Mouse (Mus musculus): ENCODE data around the gene Slit1. TPM values are rescaled to one million over a fixed set of nuclear protein-coding genes. Genes with fewer than 3 reads are reported as not detected.

Slit1 gene
- polyA plus RNA-seq, 1 experiment from 2014 or later = 0.35 TPM

DNA sequence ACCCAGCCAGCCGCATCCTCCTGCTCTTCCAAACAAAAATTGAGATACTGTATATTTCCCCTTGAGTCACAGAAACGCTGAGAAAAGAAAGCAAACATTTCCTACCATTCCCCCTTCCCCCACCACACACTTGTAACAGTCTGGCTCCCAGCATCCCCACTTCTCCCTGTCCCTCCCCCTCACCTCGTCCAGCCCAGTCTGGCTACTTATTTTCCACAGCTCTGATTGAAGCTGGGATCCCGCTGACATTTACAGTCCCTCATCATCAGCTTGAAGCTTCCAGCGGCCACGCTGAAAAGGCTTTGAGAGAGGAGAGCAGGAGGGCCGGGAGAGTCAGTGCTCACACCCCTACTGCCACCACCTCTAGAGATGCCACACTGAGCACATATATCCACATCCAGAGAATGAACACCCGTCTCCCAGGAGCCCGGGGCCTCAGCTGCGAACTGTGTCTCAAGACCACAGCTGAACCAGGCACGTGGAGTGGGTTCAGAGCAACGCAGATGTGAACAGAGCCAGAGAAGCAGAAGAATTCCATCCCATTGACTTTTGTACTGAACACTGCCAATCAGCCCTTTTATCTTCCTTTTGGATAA, 73.6 kb downstream of the Slit1 start:
- Histone ChIP-seq H3K27ac (ENCODE audit: low read depth, low read length) (no peak overlapping the region), H3K4me1 (replicated peaks; ENCODE audit: control insufficient read depth, insufficient read depth, low read length) (no peaks in the 10 kb centered on the region), H3K4me2 (replicated peaks; ENCODE audit: low read depth) (no peak overlapping the region), H3K9me3 (ENCODE audit: control insufficient read depth) (no peaks in the 10 kb centered on the region), H3K4me3 (ENCODE audit: low read depth, low read length) (no peak overlapping the region), H3K36me3 (ENCODE audit: control insufficient read depth, insufficient read depth) (no peaks in the 10 kb centered on the region), H3K9ac (ENCODE audit: low read depth, low read length) (no peak overlapping the region), H3K27me3 (replicated peaks; ENCODE audit: control insufficient read depth, insufficient read depth, low read length) (no peaks in the 10 kb centered on the region)
- WGBS = 26% methylated on average over 12 of the region's 12 CpGs
- TF ChIP-seq CTCF (IDR thresholded peaks at IDR 0.05; ENCODE audit: low read depth) = no peak
- ATAC-seq = no peak

- Histone ChIP-seq H3K36me3 (ENCODE audit: control insufficient read depth, insufficient read depth) (no peaks in the 10 kb centered on the region), H3K9ac (ENCODE audit: low read depth, low read length) (no peak overlapping the region), H3K4me1 (replicated peaks; ENCODE audit: control insufficient read depth, insufficient read depth, low read length) (no peaks in the 10 kb centered on the region), H3K4me3 (ENCODE audit: low read depth, low read length) (no peak overlapping the region), H3K9me3 (ENCODE audit: control insufficient read depth) (no peaks in the 10 kb centered on the region), H3K27me3 (replicated peaks; ENCODE audit: control insufficient read depth, insufficient read depth, low read length) (no peaks in the 10 kb centered on the region), H3K4me2 (replicated peaks; ENCODE audit: low read depth) (no peak overlapping the region), H3K27ac (ENCODE audit: low read depth, low read length) (no peak overlapping the region)
- 32% methylated on average over 6 of the region's 6 CpGs for WGBS
- no peak for ATAC-seq
- no peak for TF ChIP-seq CTCF (IDR thresholded peaks at IDR 0.05; ENCODE audit: low read depth)
Measured at GRCm38 (mm10) chr19:41667591-41667990, 75.9 kb downstream of the Slit1 start.

DNA sequence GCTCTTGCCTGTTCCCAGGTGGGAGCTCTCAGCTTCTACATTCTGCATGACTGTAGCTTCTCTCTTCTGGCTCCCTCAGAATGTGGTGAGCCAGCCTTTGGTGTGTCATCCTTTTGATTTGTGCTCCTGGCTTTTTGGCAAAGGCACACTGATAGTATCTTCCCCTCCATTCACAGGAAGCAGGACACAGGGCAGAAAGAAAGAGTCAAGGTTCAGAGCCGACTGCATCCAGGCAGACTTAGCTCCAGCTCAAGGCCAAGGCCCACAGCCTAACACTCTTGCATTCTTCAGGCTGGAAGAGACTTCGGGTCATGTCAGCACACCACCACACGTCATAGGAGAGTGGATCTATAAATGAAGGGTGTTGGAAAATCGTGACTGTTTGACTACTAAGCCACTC, 77.5 kb downstream of the Slit1 start:
- ATAC-seq = no peak
- H3K4me1 ChIP-seq (replicated peaks; ENCODE audit: control insufficient read depth, insufficient read depth, low read length) = no peaks in the 10 kb centered on the region
- WGBS = 48% methylated on average over 4 of the region's 4 CpGs
- no peak overlapping the region for H3K9ac ChIP-seq (ENCODE audit: low read depth, low read length)
- H3K9me3 ChIP-seq (ENCODE audit: control insufficient read depth) = no peaks in the 10 kb centered on the region
- no peak overlapping the region for H3K27ac ChIP-seq (ENCODE audit: low read depth, low read length)
- no peaks in the 10 kb centered on the region for H3K36me3 ChIP-seq (ENCODE audit: control insufficient read depth, insufficient read depth)
- H3K4me3 ChIP-seq (ENCODE audit: low read depth, low read length) = no peak overlapping the region
- no peaks in the 10 kb centered on the region for H3K27me3 ChIP-seq (replicated peaks; ENCODE audit: control insufficient read depth, insufficient read depth, low read length)
- H3K4me2 ChIP-seq (replicated peaks; ENCODE audit: low read depth) = no peak overlapping the region
- TF ChIP-seq CTCF (IDR thresholded peaks at IDR 0.05; ENCODE audit: low read depth) = no peak

GRCm38 (mm10) chr19:41663506-41664242, 79.8 kb downstream of the Slit1 start:
- Histone ChIP-seq H3K9ac (ENCODE audit: low read depth, low read length) (no peak overlapping the region), H3K27ac (ENCODE audit: low read depth, low read length) (no peak overlapping the region), H3K4me3 (ENCODE audit: low read depth, low read length) (no peak overlapping the region), H3K27me3 (replicated peaks; ENCODE audit: control insufficient read depth, insufficient read depth, low read length) (no peaks in the 10 kb centered on the region), H3K36me3 (ENCODE audit: control insufficient read depth, insufficient read depth) (no peaks in the 10 kb centered on the region), H3K4me1 (replicated peaks; ENCODE audit: control insufficient read depth, insufficient read depth, low read length) (no peaks in the 10 kb centered on the region), H3K9me3 (ENCODE audit: control insufficient read depth) (no peaks in the 10 kb centered on the region), H3K4me2 (replicated peaks; ENCODE audit: low read depth) (no peak overlapping the region)
- ATAC-seq = no peak
- 19% methylated on average over 13 of the region's 13 CpGs for WGBS
- no peak for TF ChIP-seq CTCF (IDR thresholded peaks at IDR 0.05; ENCODE audit: low read depth)

DNA sequence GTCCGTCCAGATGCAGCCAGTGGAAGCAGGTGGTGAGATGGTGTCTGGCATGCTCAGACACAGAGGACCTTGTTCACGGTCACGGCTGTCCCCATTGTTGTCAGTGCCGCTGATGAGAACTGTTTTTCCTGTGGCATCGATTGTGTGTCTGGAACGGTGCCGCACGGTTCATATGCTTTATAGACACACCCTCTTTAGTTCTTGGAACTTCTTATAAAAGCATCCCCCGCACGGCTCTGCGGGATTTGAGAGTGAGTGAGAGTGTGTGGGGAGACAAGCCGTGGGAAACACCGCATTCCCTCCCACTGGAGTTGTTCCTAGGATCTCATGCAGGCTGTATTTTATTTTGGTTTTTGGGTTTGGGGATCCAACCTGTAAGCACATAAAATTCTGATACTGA, 82.0 kb downstream of the Slit1 start:
- H3K9ac ChIP-seq (ENCODE audit: low read depth, low read length) = no peak overlapping the region
- H3K36me3 ChIP-seq (ENCODE audit: control insufficient read depth, insufficient read depth) = no peaks in the 10 kb centered on the region
- no peaks in the 10 kb centered on the region for H3K9me3 ChIP-seq (ENCODE audit: control insufficient read depth)
- no peaks in the 10 kb centered on the region for H3K4me1 ChIP-seq (replicated peaks; ENCODE audit: control insufficient read depth, insufficient read depth, low read length)
- H3K27ac ChIP-seq (ENCODE audit: low read depth, low read length) = no peak overlapping the region
- peaks cover 8% of the 10 kb centered on the region; the same call in 1 of the 2 replicates for H3K27me3 ChIP-seq (replicated peaks; ENCODE audit: control insufficient read depth, insufficient read depth, low read length)
- ATAC-seq = no peak
- WGBS = 73% methylated on average over 13 of the region's 13 CpGs
- H3K4me2 ChIP-seq (replicated peaks; ENCODE audit: low read depth) = no peak overlapping the region
- no peak for TF ChIP-seq CTCF (IDR thresholded peaks at IDR 0.05; ENCODE audit: low read depth)
- H3K4me3 ChIP-seq (ENCODE audit: low read depth, low read length) = no peak overlapping the region

GRCm38 (mm10) chr19:41660999-41661374, 82.5 kb downstream of the Slit1 start:
- 9% methylated on average over 4 of the region's 4 CpGs for WGBS
- ATAC-seq = no peak
- no peak overlapping the region for H3K4me2 ChIP-seq (replicated peaks; ENCODE audit: low read depth)
- no peak overlapping the region for H3K27ac ChIP-seq (ENCODE audit: low read depth, low read length)
- H3K27me3 ChIP-seq (replicated peaks; ENCODE audit: control insufficient read depth, insufficient read depth, low read length) = peaks cover 8% of the 10 kb centered on the region; the same call in 1 of the 2 replicates
- no peaks in the 10 kb centered on the region for H3K36me3 ChIP-seq (ENCODE audit: control insufficient read depth, insufficient read depth)
- no peaks in the 10 kb centered on the region for H3K9me3 ChIP-seq (ENCODE audit: control insufficient read depth)
- TF ChIP-seq CTCF (IDR thresholded peaks at IDR 0.05; ENCODE audit: low read depth) = no peak
- no peak overlapping the region for H3K4me3 ChIP-seq (ENCODE audit: low read depth, low read length)
- no peaks in the 10 kb centered on the region for H3K4me1 ChIP-seq (replicated peaks; ENCODE audit: control insufficient read depth, insufficient read depth, low read length)
- no peak overlapping the region for H3K9ac ChIP-seq (ENCODE audit: low read depth, low read length)

Data from intestine, postnatal 0 days (tissue).